Mouse (Mus musculus) ES-E14 (cell line): ENCODE measurements at regions not wholly inside any gene's neighbourhood (a gene's known extent, or its start where the extent isn't known, plus 50 kb on each side); places are given as distances from the start of the nearest gene placed in this dataset.
"Not testable (repeated sequence)": the region's sequence is repeated elsewhere in the genome, so short reads cannot be mapped to it uniquely, and the experiment has no call there.

ENCODE experiments used
- HCFC1 ChIP-seq: IDR thresholded peaks from 2 replicates; pipeline ENCODE4 v1.6.1; 2012; ENCODE audit warnings: low read length, inconsistent platforms, borderline replicate concordance; ENCODE audit not compliant: insufficient read depth
- ZNF384 ChIP-seq: IDR thresholded peaks from 2 replicates; pipeline ENCODE4 v1.6.1; 2012; ENCODE audit warnings: low read depth, low read length, inconsistent platforms

DNA sequence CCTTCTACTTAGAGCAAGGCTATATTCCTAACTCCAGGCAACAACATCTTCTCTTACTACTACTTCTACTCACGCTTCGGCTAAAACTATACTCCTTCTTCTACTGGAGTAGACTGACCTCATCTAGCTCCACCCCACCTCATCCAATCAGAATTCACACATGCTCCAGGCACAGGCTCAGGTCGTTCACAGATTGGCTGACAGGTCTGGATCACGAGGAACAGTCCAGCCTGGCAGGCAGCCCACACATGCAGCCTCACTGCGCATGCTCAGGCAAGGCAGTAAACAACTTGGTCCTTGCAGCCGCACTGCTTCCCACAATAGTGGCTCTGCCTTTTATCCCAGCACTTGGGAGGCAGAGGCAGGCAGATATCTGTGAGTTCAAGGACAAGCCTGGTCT is 182.4 kb downstream of the Katnal1 start:
- TF ChIP-seq HCFC1, ZNF384: not testable (repeated sequence)
